9 mouse cellular contexts compared by ENCODE assay signal in genomic region chr3:142765778-142766165, GRCm38 (mm10). TPM values are rescaled to one million over a fixed set of nuclear protein-coding genes. Genes with fewer than 3 reads are reported as not detected.
DNase-seq lines count a peak whose midpoint lies in the region; ATAC-seq lines count a peak whose summit lies in the region.
"Had no signal": no experiment of that assay in that cellular context is flagged by ENCODE, and none has a peak within 500 bp of the region (broad histone marks: within the 10 kb centered on the region; RNA-seq: fewer than 3 reads in every experiment).

No protein-coding gene starts in this region.

- 19% methylated on average over 10 of the region's 10 CpGs for WGBS in heart, embryonic 12.5 days
- WGBS in hindbrain, embryonic 11.5 days, result 25% methylated on average over 10 of the region's 10 CpGs
- 28% methylated on average over 10 of the region's 10 CpGs for WGBS in midbrain, embryonic 12.5 days

- peak overlapping the region; percentile 92 for H3K9ac ChIP-seq in heart, embryonic 12.5 days
- peak overlapping the region; percentile 83 for H3K9ac ChIP-seq in hindbrain, embryonic 11.5 days (ENCODE audit: low read depth, low read length)
- peak overlapping the region; percentile 85 for H3K9ac ChIP-seq in midbrain, embryonic 12.5 days (replicated peaks)

- H3K4me2 ChIP-seq in heart, embryonic 12.5 days, result peak overlapping the region; percentile 74
- peak overlapping the region; percentile 52 for H3K4me2 ChIP-seq in hindbrain, embryonic 11.5 days (replicated peaks; ENCODE audit: low read depth, low read length)
- peak overlapping the region; percentile 66 for H3K4me2 ChIP-seq in midbrain, embryonic 12.5 days (replicated peaks)

- H3K36me3 ChIP-seq in heart, embryonic 12.5 days, result 0 out of 2 replicates have a peak, but pooled peaks cover under 1% of the 10 kb centered on the region
- no peaks in the 10 kb centered on the region for H3K36me3 ChIP-seq in hindbrain, embryonic 11.5 days (ENCODE audit: control insufficient read depth, insufficient read depth, low read length)
- H3K36me3 ChIP-seq in midbrain, embryonic 12.5 days, result no peaks in the 10 kb centered on the region

- peak overlapping the region; percentile 74; the same call in 1 of the 2 replicates for H3K27ac ChIP-seq in heart, embryonic 12.5 days (ENCODE audit: poor library complexity, severe bottlenecking)
- H3K27ac ChIP-seq in hindbrain, embryonic 11.5 days (ENCODE audit: low read depth, low read length), result no peak overlapping the region
- H3K27ac ChIP-seq in midbrain, embryonic 12.5 days (replicated peaks), result no peak overlapping the region

- no peak for ATAC-seq in heart, embryonic 12.5 days (ENCODE audit: insufficient number of reproducible peaks, low FRiP score)
- ATAC-seq in hindbrain, embryonic 11.5 days (ENCODE audit: low FRiP score), result no peak
- no peak for ATAC-seq in midbrain, embryonic 12.5 days (ENCODE audit: low FRiP score, low read depth)
- ATAC-seq in erythroid progenitor cell, adult 5-6 weeks (replicated peaks; ENCODE audit: low FRiP score, poor library complexity, severe bottlenecking), result no peak

- no peaks in the 10 kb centered on the region for H3K27me3 ChIP-seq in heart, embryonic 12.5 days (replicated peaks)
- H3K27me3 ChIP-seq in hindbrain, embryonic 11.5 days (ENCODE audit: control insufficient read depth, insufficient read depth, low read length), result no peaks in the 10 kb centered on the region
- no peaks in the 10 kb centered on the region for H3K27me3 ChIP-seq in midbrain, embryonic 12.5 days
- H3K27me3 ChIP-seq: Patski had no signal

- H3K9me3 ChIP-seq in heart, embryonic 12.5 days (replicated peaks), result no peaks in the 10 kb centered on the region
- no peaks in the 10 kb centered on the region for H3K9me3 ChIP-seq in hindbrain, embryonic 11.5 days (ENCODE audit: control insufficient read depth, low read length)
- no peaks in the 10 kb centered on the region for H3K9me3 ChIP-seq in midbrain, embryonic 12.5 days

- no peak for DNase-seq in heart, postnatal 4 days
- DNase-seq in MEL-GATA-1-ER (ENCODE audit: extremely low read depth, low read depth), result peak; percentile 56
- no peak for DNase-seq in hindbrain, embryonic 11.5 days (ENCODE audit: low spot score)
- no peak for DNase-seq in adrenal gland, postnatal 10 days
- no peak for DNase-seq in kidney, postnatal 4 days

- H3K4me1 ChIP-seq in heart, embryonic 12.5 days (replicated peaks), result peaks cover 28% of the 10 kb centered on the region
- no peaks in the 10 kb centered on the region for H3K4me1 ChIP-seq in hindbrain, embryonic 11.5 days (replicated peaks; ENCODE audit: control insufficient read depth, insufficient read depth, low read length)
- H3K4me1 ChIP-seq in midbrain, embryonic 12.5 days, result peaks cover 15% of the 10 kb centered on the region

- peak overlapping the region; percentile 78 for H3K4me3 ChIP-seq in heart, embryonic 12.5 days
- H3K4me3 ChIP-seq in hindbrain, embryonic 11.5 days (ENCODE audit: low read depth, low read length), result peak overlapping the region; percentile 73
- peak overlapping the region; percentile 72 for H3K4me3 ChIP-seq in midbrain, embryonic 12.5 days

RNA-seq across cellular contexts. Expression of gene Gtf2b, which starts 0.9 kb away (rescaled TPM):
- polyA plus RNA-seq in heart, embryonic 12.5 days (2016; fragmentation: Nextera tagmentation; extraction: Ambion mirVana), result 56.6 and 58.4 TPM in 2 replicates
- 10 to 100 TPM; 37.5 to 39.1 TPM for total RNA-seq in heart, postnatal 4 days (2021)
- polyA plus RNA-seq in hindbrain, embryonic 11.5 days (2014; fragmentation: Nextera tagmentation; extraction: Ambion mirVana), result 107 and 108 TPM in 2 replicates
- polyA plus RNA-seq in midbrain, embryonic 12.5 days (2016; fragmentation: Nextera tagmentation; extraction: Ambion mirVana), result 91.8 and 95.1 TPM in 2 replicates
- 10 to 100 TPM; 46.9 to 56.3 TPM for total RNA-seq in adrenal gland, postnatal 10 days (2021)
- total RNA-seq in erythroid progenitor cell, adult 5-6 weeks (2015; ENCODE audit: low replicate concordance), result 45.0 and 52.4 TPM in 2 replicates
- total RNA-seq in erythroid progenitor cell, adult 5-6 weeks (2017; ENCODE audit: low replicate concordance), result 26.4 and 39.9 TPM in 2 replicates
